In the genomic region with DNA sequence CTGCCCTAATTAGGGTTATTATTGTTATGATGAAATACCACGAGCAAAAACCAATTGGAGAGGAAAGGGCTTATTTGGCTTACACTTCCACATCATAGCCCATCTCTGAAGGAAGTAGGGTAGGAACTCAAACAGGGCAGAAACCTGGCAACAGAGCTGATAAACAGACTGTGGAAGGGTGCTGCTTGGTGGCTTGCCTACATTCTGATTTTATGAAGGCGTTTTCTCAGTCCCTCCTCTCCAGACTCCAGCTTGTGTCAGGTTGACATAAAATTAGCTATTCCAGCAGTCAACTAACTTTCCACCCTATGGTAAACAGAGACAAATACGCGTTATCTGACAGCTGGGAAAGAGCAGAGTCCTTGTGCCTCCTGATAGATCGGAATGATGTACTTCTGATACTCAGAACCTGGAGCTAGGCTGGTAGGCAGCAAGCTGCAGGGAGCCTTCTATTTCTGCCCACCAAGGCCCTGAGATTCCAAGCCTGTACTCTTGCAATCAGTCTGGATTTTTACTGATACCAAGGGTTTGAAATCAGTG, we compare ENCODE assay signal across 17 mouse cellular contexts. TPM values are rescaled to one million over a fixed set of nuclear protein-coding genes. Genes with fewer than 3 reads are reported as not detected.
DNase-seq lines count a peak whose midpoint lies in the region; ATAC-seq lines count a peak whose summit lies in the region.
"Had no signal": no experiment of that assay in that cellular context is flagged by ENCODE, and none has a peak within 500 bp of the region (broad histone marks: within the 10 kb centered on the region; RNA-seq: fewer than 3 reads in every experiment).

No protein-coding gene starts in this region.

- peak; percentile 62 for ATAC-seq in frontal cortex, adult (ENCODE audit: low TSS enrichment)
- ATAC-seq in limb, embryonic 12.5 days (ENCODE audit: insufficient number of reproducible peaks, insufficient read depth, low FRiP score, low TSS enrichment, low read depth) = no peak

- H3K27me3 ChIP-seq in limb, embryonic 12.5 days = no peaks in the 10 kb centered on the region
- no peaks in the 10 kb centered on the region for H3K27me3 ChIP-seq in limb, embryonic 10.5 days (ENCODE audit: low read depth, poor library complexity, severe bottlenecking)

- H3K27ac ChIP-seq in limb, embryonic 12.5 days = no peak overlapping the region
- no peak overlapping the region for H3K27ac ChIP-seq in limb, embryonic 10.5 days

- no peaks in the 10 kb centered on the region for H3K36me3 ChIP-seq in limb, embryonic 12.5 days
- H3K36me3 ChIP-seq in limb, embryonic 10.5 days = no peaks in the 10 kb centered on the region
- H3K36me3 ChIP-seq: heart, embryonic 13.5 days had no signal

- no peak for DNase-seq in frontal cortex, postnatal 10 days (ENCODE audit: low spot score in 2 of 2)
- no peak for DNase-seq in limb, embryonic 10.5 days (ENCODE audit: low spot score)
- peak; percentile 43 for DNase-seq in right cerebral cortex, adult 18-20 months
- DNase-seq in right cerebral cortex, postnatal 10 days (ENCODE audit: low spot score in 2 of 2) = no peak
- DNase-seq in urinary bladder, postnatal 10 days (ENCODE audit: low spot score) = no peak
- DNase-seq: adrenal gland, postnatal 36 days; cerebellum, adult 8-10 months; heart, postnatal 36 days; kidney, adult 18-20 months; kidney, postnatal 10 days; lung, adult 18-20 months; lung, postnatal 36 days; thymus, postnatal 25 days had no signal

- H3K4me1 ChIP-seq in limb, embryonic 12.5 days (replicated peaks) = peaks cover 9% of the 10 kb centered on the region; the same call in 1 of the 2 replicates
- peaks cover 12% of the 10 kb centered on the region for H3K4me1 ChIP-seq in limb, embryonic 10.5 days

- no peak overlapping the region for H3K4me3 ChIP-seq in limb, embryonic 12.5 days (replicated peaks)
- no peak overlapping the region for H3K4me3 ChIP-seq in limb, embryonic 10.5 days

- WGBS in limb, embryonic 12.5 days = 76% methylated on average over 5 of the region's 5 CpGs
- WGBS in limb, embryonic 10.5 days = 85% methylated on average over 5 of the region's 5 CpGs

- no peak overlapping the region for H3K9ac ChIP-seq in limb, embryonic 12.5 days (replicated peaks)

- peak overlapping the region; percentile 73; the same call in 1 of the 2 replicates for H3K4me2 ChIP-seq in limb, embryonic 12.5 days

- no peaks in the 10 kb centered on the region for H3K9me3 ChIP-seq in limb, embryonic 12.5 days
- no peaks in the 10 kb centered on the region for H3K9me3 ChIP-seq in limb, embryonic 10.5 days (replicated peaks)
- H3K9me3 ChIP-seq: heart, embryonic 13.5 days had no signal

RNA-seq across cellular contexts. Expression of gene Fam213a, which starts 1.2 kb away (rescaled TPM):
- 35.3 and 39.4 TPM in 2 replicates for polyA plus RNA-seq in limb, embryonic 12.5 days (2016; fragmentation: Nextera tagmentation; extraction: Ambion mirVana)
- polyA plus RNA-seq in limb, embryonic 10.5 days (2016; fragmentation: Nextera tagmentation; extraction: Ambion mirVana) = 27.5 and 37.0 TPM in 2 replicates

RNA-seq across cellular contexts. Expression of gene Tspan14, which starts 48.2 kb away (rescaled TPM):
- polyA plus RNA-seq in limb, embryonic 12.5 days (2016; fragmentation: Nextera tagmentation; extraction: Ambion mirVana) = 68.4 and 70.1 TPM in 2 replicates
- 75.3 and 77.6 TPM in 2 replicates for polyA plus RNA-seq in limb, embryonic 10.5 days (2016; fragmentation: Nextera tagmentation; extraction: Ambion mirVana)

RNA-seq across cellular contexts. Expression of gene Dydc2, which starts 54.2 kb away (rescaled TPM):
- not detected in 2 replicates for polyA plus RNA-seq in limb, embryonic 12.5 days (2016; fragmentation: Nextera tagmentation; extraction: Ambion mirVana)
- not detected in 2 replicates for polyA plus RNA-seq in limb, embryonic 10.5 days (2016; fragmentation: Nextera tagmentation; extraction: Ambion mirVana)

RNA-seq across cellular contexts. Expression of gene Dydc1, which starts 57.9 kb away (rescaled TPM):
- polyA plus RNA-seq in limb, embryonic 12.5 days (2016; fragmentation: Nextera tagmentation; extraction: Ambion mirVana) = not detected in 2 replicates
- not detected in 2 replicates for polyA plus RNA-seq in limb, embryonic 10.5 days (2016; fragmentation: Nextera tagmentation; extraction: Ambion mirVana)
- polyA plus RNA-seq: forebrain, embryonic 11.5 days; heart, embryonic 13.5 days had no signal
